Mouse (Mus musculus) forebrain, embryonic 15.5 days (tissue): ENCODE results near the gene Rin1. TPM values are rescaled to one million over a fixed set of nuclear protein-coding genes. Genes with fewer than 3 reads are reported as not detected.

ENCODE experiments used
- ATAC-seq: fragments of 200-750 bp; cut with Nextera tagmentation; replicated peaks from 2 replicates; pipeline ENCODE4 v1.8.0; 2017; ENCODE audit warnings: mild to moderate bottlenecking, moderate TSS enrichment, moderate library complexity
- H3K27ac ChIP-seq: fragments of 300-500 bp; sonication (generic); replicated peaks from 2 replicates; pipeline ENCODE4 v1.5.1; 2015; ENCODE audit warnings: mild to moderate bottlenecking, inconsistent platforms
- H3K27me3 ChIP-seq: fragments of 300-500 bp; sonication (generic); 2 replicates; pipeline ENCODE4 v1.6.1; 2015; ENCODE audit warnings: inconsistent platforms
- H3K36me3 ChIP-seq: fragments of 300-500 bp; sonication (generic); 2 replicates; pipeline ENCODE4 v1.6.1; 2015; ENCODE audit warnings: mild to moderate bottlenecking, inconsistent platforms
- H3K4me1 ChIP-seq: fragments of 300-500 bp; sonication (generic); 2 replicates; pipeline ENCODE4 v1.6.1; 2015; ENCODE audit warnings: inconsistent platforms
- H3K4me2 ChIP-seq: fragments of 300-500 bp; sonication (generic); replicated peaks from 2 replicates; pipeline ENCODE4 v1.6.1; 2015; ENCODE audit warnings: mild to moderate bottlenecking, inconsistent platforms
- H3K4me3 ChIP-seq: fragments of 300-500 bp; sonication (generic); 2 replicates; pipeline ENCODE4 v1.5.1; 2015; ENCODE audit warnings: mild to moderate bottlenecking, inconsistent platforms
- H3K9ac ChIP-seq: fragments of 300-500 bp; sonication (generic); replicated peaks from 2 replicates; pipeline ENCODE4 v1.6.1; 2015; ENCODE audit warnings: mild to moderate bottlenecking, inconsistent platforms
- H3K9me3 ChIP-seq: fragments of 300-500 bp; sonication (generic); 2 replicates; pipeline ENCODE4 v1.6.1; 2016; ENCODE audit warnings: inconsistent platforms
- WGBS: fragments of 180-500 bp; shearing (Covaris S2); methylation state at CpG from one replicate; pipeline ENCODE4 v1.1.7; 2015; ENCODE audit warnings: mixed read lengths; 5-methylcytosine and 5-hydroxymethylcytosine counted together
- polyA plus RNA-seq: library from polyadenylated mRNA; unstranded; fragments of >200 nt; fragmentation: Nextera tagmentation; extraction: Ambion mirVana; gene quantifications from 2 replicates; pipeline ENCODE4 v1.2.1, GENCODE M21; 2015

Rin1 gene
- polyA plus RNA-seq, 1 experiment from 2014 or later, result 0.97 TPM

- Histone ChIP-seq H3K9ac (no peak overlapping the region), H3K9me3 (no peaks in the 10 kb centered on the region), H3K4me1 (peaks cover 20% of the 10 kb centered on the region), H3K36me3 (peaks cover 48% of the 10 kb centered on the region), H3K27me3 (peaks cover 29% of the 10 kb centered on the region), H3K4me2 (no peak overlapping the region), H3K27ac (no peak overlapping the region), H3K4me3 (no peak overlapping the region)
- ATAC-seq, result no peak
- WGBS, result 84% methylated on average over 14 of the region's 14 CpGs
These were observed 1.9 kb upstream of the Rin1 start for GRCm38 (mm10) chr19:5048138-5049056.

DNA sequence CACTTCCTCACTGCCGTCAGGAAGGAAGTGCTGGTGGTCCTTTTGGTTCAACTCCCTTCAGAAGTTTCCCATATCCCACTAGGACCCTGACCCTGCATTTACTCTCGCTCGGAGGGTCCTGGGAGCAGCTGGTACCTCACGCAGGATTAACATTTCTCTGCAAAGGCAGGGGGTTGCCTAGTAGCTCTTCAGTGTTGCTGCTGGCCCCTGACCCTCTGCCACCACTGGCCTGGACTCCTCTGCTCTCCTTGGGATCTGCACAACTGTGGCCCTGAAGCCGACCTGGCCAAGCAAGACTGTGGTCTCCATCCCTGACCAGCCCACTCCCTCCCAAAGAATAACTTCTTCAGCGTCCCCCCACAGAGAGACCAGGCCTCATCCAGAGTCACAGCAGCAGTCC is 956 bp upstream of the Rin1 start:
- Histone ChIP-seq H3K27me3 (peaks cover 35% of the 10 kb centered on the region), H3K4me1 (peaks cover 20% of the 10 kb centered on the region), H3K4me2 (no peak overlapping the region), H3K4me3 (no peak overlapping the region), H3K9ac (no peak overlapping the region), H3K9me3 (no peaks in the 10 kb centered on the region), H3K27ac (0 out of 2 replicates have a peak overlapping the region, but pooled peaks have one; percentile 17), H3K36me3 (peaks cover 41% of the 10 kb centered on the region)
- ATAC-seq, result no peak
- WGBS, result 78% methylated on average over 6 of the region's 6 CpGs

DNA sequence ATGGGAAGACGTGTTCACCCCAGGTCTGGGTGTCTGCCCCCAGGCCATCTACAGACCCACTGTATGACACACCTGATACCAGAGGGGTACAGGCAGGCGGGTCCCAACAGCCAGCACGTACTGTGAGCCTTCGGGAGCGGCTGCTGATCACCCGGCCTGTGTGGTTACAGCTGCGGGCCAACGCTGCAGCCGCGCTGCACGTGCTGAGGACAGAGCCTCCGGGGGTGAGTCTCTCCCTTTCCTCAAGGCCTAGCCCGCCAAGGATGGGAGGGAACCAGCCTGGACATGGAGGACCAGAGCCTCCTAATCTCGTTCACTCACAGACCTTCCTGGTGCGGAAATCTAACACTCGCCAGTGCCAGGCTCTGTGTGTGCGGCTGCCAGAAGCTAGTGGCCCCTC is 750 bp downstream of the Rin1 start:
- peaks cover 35% of the 10 kb centered on the region for H3K27me3 ChIP-seq
- no peak overlapping the region for H3K9ac ChIP-seq
- H3K4me2 ChIP-seq, result no peak overlapping the region
- H3K27ac ChIP-seq, result no peak overlapping the region
- H3K4me1 ChIP-seq, result peaks cover 20% of the 10 kb centered on the region
- no peaks in the 10 kb centered on the region for H3K9me3 ChIP-seq
- 7% methylated on average over 17 of the region's 17 CpGs for WGBS
- no peak for ATAC-seq
- no peak overlapping the region for H3K4me3 ChIP-seq
- peaks cover 33% of the 10 kb centered on the region for H3K36me3 ChIP-seq

GRCm38 (mm10) chr19:5051515-5051914 is 1.2 kb downstream of the Rin1 start:
- Histone ChIP-seq H3K4me1 (peaks cover 23% of the 10 kb centered on the region), H3K36me3 (peaks cover 28% of the 10 kb centered on the region), H3K27ac (no peak overlapping the region), H3K27me3 (peaks cover 35% of the 10 kb centered on the region), H3K9ac (no peak overlapping the region), H3K4me3 (no peak overlapping the region), H3K9me3 (no peaks in the 10 kb centered on the region), H3K4me2 (no peak overlapping the region)
- ATAC-seq, result no peak
- 33% methylated on average over 3 of the region's 3 CpGs for WGBS

- Histone ChIP-seq H3K9ac (no peak overlapping the region), H3K27ac (no peak overlapping the region), H3K27me3 (peaks cover 35% of the 10 kb centered on the region), H3K4me1 (peaks cover 23% of the 10 kb centered on the region), H3K4me2 (no peak overlapping the region), H3K36me3 (peaks cover 20% of the 10 kb centered on the region), H3K9me3 (no peaks in the 10 kb centered on the region), H3K4me3 (no peak overlapping the region)
- 32% methylated on average over 25 of the region's 25 CpGs for WGBS
- no peak for ATAC-seq
These were observed 2.0 kb downstream of the Rin1 start for GRCm38 (mm10) chr19:5052166-5052822.

DNA sequence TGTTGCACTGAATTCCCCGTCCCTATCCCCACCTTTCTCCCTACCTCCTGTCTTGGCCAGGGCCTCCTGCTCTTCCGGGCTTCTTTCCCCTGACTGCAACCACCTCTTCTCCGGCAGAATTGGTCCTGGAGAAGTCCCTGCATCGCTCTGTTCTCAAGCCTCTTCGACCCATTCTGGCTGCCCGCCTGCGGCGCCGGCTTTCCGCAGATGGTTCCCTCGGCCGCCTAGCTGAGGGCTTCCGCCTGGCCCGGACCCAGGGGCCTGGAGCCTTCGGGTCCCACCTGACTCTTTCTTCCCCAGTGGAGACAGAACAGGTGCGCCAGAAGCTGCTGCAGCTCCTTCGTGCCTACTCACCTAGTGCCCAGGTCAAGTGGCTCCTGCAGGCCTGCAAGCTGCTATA is 2.6 kb downstream of the Rin1 start:
- peaks cover 23% of the 10 kb centered on the region for H3K4me1 ChIP-seq
- no peak overlapping the region for H3K27ac ChIP-seq
- H3K27me3 ChIP-seq, result peaks cover 35% of the 10 kb centered on the region
- H3K9ac ChIP-seq, result no peak overlapping the region
- no peak overlapping the region for H3K4me3 ChIP-seq
- no peaks in the 10 kb centered on the region for H3K9me3 ChIP-seq
- 63% methylated on average over 17 of the region's 17 CpGs for WGBS
- peaks cover 15% of the 10 kb centered on the region for H3K36me3 ChIP-seq
- no peak for ATAC-seq
- H3K4me2 ChIP-seq, result no peak overlapping the region

DNA sequence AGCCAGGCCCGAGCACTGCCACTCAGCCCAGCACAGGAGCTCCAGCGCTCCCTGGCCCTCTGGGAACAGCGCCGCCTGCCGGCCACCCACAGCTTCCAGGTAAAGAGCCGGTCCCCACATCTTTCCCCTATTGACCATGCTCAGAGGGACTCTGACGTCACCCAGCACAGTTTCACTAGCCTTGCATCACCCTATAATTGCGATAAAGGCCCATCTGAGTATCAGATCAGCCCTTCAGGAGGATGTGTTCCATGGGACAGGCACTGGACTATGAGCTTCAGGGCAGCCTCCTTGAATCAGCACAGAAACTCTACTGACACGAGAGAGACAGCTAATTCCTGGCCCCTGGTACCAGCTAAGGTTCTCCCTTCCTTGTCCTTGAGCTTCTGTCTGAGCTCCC is 3.6 kb downstream of the Rin1 start:
- Histone ChIP-seq H3K36me3 (peaks cover 8% of the 10 kb centered on the region; the same call in 1 of the 2 replicates), H3K27me3 (peaks cover 35% of the 10 kb centered on the region), H3K9ac (no peak overlapping the region), H3K4me3 (no peak overlapping the region), H3K4me2 (no peak overlapping the region), H3K27ac (no peak overlapping the region), H3K9me3 (no peaks in the 10 kb centered on the region), H3K4me1 (peaks cover 23% of the 10 kb centered on the region)
- WGBS, result 20% methylated on average over 9 of the region's 9 CpGs
- ATAC-seq, result no peak

DNA sequence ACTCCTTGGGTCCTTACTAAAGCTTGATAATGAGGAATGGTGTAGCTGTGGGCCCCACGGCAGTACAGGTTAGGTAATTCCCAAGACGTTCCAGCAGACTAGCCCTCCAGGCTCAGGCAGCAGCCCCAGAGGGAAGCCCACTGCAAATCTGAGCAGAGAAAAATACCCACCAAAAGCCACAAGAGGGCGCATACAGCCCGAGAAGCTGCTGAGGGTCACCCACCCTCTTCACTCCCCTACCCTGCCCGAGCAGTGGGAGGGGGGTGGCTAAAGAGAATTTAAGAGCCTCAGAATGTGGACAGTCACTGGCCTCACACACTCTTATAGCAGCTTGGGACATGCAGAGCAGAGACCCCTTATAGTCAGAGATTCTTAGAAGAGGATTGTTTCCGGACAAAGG is 6.0 kb downstream of the Rin1 start:
- no peak overlapping the region for H3K9ac ChIP-seq
- peak; percentile 65; the same call in 1 of the 2 replicates for ATAC-seq
- H3K27ac ChIP-seq, result no peak overlapping the region
- H3K27me3 ChIP-seq, result peaks cover 24% of the 10 kb centered on the region
- no peaks in the 10 kb centered on the region for H3K9me3 ChIP-seq
- no peak overlapping the region for H3K4me2 ChIP-seq
- WGBS, result 10% methylated on average over 6 of the region's 6 CpGs
- H3K4me3 ChIP-seq, result no peak overlapping the region
- no peaks in the 10 kb centered on the region for H3K36me3 ChIP-seq
- peaks cover 16% of the 10 kb centered on the region; the same call in 1 of the 2 replicates for H3K4me1 ChIP-seq

DNA sequence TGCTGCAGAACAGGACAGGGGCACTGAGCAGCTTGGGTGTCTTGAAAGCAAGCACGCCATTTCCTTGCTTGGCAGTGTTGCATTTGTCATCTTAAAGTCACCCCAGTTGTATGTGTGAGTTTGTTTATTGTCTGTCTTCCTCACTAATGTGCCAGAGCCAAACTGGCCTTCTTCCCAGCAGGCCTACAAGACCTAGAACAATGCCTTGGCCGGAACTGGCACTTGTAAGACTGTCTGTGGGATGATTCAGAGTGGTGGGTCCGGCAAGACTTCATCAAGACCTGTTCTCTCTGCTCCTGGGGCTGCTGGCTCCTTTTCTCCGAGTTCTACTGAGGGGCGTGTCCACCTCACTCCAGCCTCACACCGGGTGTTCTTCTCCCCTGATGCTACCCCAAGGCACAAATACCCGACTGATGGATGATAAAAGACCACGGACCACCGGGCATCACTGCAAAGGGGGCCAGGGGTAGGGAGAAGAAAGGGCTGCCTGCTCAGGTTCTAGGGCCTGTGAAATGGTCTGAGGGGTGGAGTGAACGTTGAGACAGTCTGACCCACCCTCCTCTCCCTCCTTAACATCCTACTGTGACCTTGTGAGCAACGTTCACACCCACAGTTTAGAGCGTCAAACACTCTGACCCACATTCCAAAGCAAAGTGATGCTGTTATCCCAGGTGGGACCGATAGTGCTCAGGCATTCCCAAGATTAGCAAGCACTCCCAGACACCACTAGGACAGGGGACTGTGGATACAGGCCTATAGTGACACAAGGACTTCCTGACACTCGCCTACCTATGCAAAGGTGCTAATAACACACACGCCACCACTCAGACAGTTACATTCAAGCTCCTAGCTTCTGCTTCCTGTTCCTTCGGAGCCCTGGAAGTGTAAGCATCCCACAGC is 7.8 kb downstream of the Rin1 start:
- no peak overlapping the region for H3K9ac ChIP-seq
- no peak overlapping the region for H3K27ac ChIP-seq
- 26% methylated on average over 16 of the region's 16 CpGs for WGBS

DNA sequence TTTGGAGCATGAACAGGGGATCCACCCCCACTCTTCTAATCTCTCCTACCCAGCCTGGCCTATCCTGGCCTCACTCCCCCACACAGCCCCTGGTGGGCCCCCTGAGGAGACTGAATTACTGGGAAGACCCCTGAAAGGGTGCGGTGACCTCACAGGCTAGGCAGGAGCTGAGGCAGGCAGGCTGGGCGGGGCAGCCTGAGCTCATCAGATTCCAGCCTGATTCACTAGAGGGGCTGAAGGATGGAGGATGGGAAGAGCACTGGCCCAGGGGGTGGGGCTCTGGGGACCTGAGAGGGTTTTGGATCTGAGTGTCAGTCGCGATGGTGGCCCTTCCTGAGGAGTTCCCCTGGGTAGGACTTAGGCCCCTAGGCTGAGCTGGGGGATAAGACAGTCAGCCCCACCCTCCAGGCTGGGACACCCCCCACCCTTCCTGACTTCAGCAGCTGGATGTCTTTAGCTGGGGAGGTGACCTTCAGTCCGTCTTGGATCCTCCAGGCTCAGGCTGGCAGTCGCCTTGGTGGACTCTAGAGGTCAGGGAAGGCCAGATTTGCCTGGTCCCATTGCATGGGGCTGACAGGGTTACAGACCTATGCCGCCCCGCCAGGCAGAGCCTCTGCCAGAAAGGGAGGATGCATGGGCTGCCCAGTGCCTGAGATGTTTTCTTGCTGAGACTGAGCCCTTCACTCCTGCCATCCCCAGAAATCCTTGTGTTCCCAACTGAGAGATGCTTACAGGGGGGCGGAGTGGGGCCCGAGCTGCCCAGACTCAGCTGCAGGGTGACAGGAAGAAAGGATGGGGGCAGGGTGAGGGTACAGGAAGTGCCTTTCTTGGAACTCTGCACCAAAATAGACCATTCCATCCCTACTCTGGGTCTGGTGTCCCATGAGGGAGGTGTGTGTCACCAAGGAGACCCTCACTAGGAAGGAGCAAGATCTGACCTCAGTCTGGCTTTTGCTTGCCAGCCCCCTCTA is 8.8 kb downstream of the Rin1 start:
- Histone ChIP-seq H3K9me3 (no peaks in the 10 kb centered on the region), H3K4me1 (peaks cover 16% of the 10 kb centered on the region; the same call in 1 of the 2 replicates), H3K27ac (no peak overlapping the region), H3K9ac (no peak overlapping the region), H3K4me2 (no peak overlapping the region), H3K36me3 (no peaks in the 10 kb centered on the region), H3K27me3 (no peaks in the 10 kb centered on the region), H3K4me3 (no peak overlapping the region)
- ATAC-seq, result no peak
- WGBS, result 20% methylated on average over 10 of the region's 10 CpGs

More for the DNA sequence above, 7.8 kb downstream of the Rin1 start:
- Histone ChIP-seq H3K4me2 (no peak overlapping the region), H3K4me3 (no peak overlapping the region), H3K9me3 (no peaks in the 10 kb centered on the region), H3K4me1 (peaks cover 16% of the 10 kb centered on the region; the same call in 1 of the 2 replicates), H3K36me3 (no peaks in the 10 kb centered on the region), H3K27me3 (peaks cover 8% of the 10 kb centered on the region; the same call in 1 of the 2 replicates)
- no peak for ATAC-seq
